Mouse (Mus musculus): ENCODE data around the gene Celf3.

The Celf3 gene

DNA sequence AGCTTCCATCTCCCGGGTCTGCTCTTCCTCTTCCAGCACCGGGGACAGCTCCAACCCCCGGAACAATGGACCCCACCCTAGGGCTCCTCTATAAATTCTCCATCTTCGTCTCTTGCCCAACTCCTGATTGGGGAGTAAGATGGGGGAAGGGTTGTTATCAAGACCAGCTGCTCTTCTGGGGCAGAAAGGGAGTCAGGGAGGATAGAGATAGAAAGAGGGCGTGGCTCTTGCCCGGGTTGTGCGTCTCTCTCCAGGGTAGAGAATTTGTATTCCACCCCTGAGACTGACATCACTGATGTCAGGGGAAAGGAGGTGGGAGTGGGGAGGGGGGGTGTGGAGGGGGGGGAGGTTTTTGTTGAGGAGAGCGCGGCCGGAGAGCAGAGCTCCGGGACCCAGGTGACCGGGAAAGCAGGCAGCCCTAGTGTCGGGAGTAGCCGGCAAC is at the start of gene Celf3:
Gene Celf3 (plus strand): TSS at position 315 of the 442 bp plus-strand sequence.
- no peak for DNase-seq

GRCm38 (mm10) chr3:94430980-94431379 is 47.1 kb upstream of the Celf3 start:
- DNase-seq: no peak

DNA sequence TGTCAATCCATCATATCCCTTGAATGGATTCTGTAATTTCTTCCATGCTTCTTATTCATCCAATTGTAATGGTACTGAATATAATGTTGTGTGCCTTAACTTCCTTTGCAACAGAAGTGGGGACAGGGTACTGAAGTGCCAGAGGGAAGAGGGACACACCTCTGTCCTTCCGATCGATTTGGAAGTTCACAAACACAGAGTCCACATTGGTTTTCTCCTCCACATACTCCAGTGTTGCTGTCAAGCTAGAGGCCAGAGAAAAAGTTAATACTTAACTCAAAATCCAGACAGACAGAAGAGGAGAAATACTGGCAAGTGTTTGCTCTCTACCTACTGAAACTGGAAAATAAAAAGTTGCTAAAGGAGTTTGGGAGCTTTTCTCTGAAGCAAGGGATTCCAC is 43.8 kb upstream of the Celf3 start:
- no peak for DNase-seq

DNA sequence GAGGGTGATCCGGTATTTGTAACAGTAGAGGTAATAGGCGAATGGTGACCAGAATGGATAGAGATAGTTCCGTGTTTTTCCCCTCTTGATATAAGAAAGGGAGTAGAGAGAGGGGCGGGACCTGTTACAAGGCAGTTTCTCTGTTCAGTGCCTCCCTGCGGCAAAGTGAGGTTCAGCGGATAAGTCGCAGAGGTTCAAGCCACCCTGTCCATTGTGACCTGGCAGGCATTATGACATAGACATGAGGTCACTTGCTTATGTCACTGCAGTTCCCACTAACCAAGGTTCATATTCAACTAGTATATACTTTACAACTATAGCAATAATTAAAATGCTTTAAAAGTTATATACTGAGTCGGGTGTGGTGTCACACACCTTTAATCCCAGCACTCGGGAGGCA is 41.7 kb upstream of the Celf3 start:
- no peak for DNase-seq

GRCm38 (mm10) chr3:94441182-94441581 is 36.9 kb upstream of the Celf3 start:
- no peak for DNase-seq

DNA sequence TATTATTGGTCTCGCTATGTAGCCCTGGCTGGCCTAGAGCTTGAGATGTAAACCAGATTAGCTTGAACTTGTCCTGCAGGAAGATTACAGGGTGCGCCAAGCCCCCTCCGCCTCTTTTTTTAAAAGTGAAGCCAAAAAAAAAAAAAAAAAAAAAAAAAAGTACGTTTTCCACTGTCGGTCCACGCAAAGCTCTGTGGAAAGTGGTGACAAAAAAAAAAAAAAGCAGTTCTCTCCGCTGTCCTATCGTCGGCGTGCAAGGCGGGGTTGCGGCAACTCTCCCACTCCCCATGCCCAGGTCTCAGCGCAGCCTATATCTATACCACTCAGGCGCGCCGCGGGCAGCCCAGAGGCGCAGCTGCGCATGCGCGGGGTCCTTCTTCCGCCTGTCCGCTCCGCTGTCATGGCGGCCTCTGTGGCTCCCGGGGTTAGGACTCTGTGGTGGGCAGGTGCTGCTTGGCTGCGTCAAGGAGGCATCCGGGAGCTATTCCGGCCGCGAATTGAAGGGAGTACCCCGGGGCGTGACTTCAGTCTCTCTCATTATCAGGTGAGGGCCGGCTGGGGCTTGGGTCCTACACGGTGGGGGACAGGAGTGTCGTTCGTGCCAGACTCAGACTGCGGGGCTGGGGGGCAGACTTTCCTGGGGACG is 35.0 kb upstream of the Celf3 start, which contains the start of gene Mrpl9:
Gene Mrpl9 (plus strand): TSS at position 368 of the 646 bp plus-strand sequence.
- DNase-seq: peak; percentile 90

GRCm38 (mm10) chr3:94443597-94443964 is 34.5 kb upstream of the Celf3 start, which contains the start of gene Oaz3:
Gene Oaz3 (minus strand): TSS chr3:94443915.
- DNase-seq: peak; percentile 17

- DNase-seq: no peak
Observed at GRCm38 (mm10) chr3:94449377-94449776, 28.7 kb upstream of the Celf3 start.

DNA sequence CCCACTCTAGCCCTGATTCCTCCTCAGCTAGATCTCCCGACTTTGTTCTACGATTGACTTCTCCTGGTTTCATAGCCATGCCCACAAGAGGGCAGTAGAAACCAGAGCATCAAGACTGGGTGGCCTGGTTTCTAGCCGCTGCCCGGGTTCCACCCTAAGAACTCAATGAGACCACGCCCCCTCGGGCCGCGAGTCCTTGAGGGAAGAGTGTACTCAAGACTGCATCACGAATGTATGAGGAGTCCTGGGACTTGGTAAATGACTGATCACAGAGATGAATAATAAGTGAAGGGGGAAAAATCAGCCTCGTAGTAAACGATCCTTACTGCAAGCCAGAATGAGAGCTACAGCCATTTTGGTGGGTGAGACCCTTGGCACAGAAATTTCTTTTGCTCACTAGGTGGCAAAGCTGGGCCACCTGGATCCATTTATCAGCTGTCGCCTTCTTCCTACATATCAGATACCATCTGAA is 21.5 kb upstream of the Celf3 start:
- DNase-seq: peak; percentile 73

DNA sequence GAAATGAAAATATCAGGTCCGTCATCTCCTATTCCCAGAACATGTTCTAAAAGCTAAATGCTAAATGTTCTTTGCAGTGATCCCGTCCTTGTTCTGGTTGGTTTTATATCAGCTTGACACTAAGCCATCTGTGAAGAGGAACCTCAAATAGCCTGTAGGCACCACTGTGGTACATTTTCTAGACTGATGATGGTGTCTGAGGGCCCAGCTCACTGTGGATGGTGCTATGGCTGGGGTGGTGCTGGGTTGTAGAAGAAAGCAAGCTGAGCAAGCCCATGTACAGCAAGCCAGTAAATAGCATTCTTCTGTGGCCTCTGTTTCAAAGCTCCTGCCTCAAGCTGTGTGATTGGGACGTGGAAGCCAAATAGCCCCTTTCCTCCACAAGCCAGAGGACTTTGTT is 21.0 kb upstream of the Celf3 start:
- DNase-seq: no peak

DNA sequence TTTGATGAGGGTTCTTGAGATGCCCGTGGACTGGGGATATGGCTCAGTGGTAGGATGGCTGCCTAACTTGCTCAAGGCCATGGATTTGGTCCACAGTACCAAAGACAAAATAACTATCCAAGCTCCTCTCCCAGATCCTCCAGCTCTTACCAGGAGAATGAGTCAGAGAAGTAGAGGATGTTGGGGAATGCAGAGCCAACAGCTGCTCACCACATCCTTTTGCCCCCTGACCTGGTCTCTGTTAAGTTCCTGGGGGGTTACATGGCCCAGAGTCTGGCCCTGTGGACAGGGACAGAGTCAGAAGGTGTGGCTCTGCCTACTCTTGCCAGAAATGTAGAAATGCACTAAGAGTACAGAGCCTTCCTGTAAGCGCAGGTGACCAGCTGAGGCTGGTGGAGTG is 18.3 kb upstream of the Celf3 start:
- DNase-seq: no peak

DNA sequence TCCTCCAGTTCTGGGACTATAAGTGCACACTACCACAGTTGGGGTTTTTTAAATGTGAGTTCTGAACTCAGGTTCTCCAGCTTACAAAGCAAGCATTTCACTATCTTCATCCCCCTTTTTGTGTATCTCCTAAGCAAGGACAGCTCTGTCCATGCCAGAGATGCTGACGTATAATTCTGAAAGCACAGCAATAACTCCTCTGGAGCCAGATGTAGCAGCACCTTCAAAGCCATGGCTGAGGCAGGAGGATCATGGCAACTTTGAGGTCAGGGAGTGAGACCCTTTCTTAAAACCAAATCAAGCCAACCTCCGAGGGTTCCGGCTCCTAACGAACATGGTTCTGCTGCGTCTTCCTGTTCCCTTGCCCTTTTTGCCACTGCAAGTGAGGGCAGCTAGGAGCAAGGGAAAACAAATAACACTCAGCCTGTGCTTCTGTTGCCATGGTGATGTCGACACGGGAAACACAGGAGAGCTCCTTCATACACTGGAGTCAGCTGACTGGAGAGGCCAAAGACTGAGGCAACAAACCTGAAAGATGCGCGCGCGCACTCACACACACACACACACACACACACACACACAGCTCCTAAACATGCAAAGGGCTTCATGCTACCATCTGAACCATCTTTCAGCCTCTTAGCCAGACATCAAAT is 14.0 kb upstream of the Celf3 start:
- DNase-seq: no peak

- no peak for DNase-seq
Observed at GRCm38 (mm10) chr3:94465632-94466430, 12.3 kb upstream of the Celf3 start.

GRCm38 (mm10) chr3:94468931-94469330 is 9.2 kb upstream of the Celf3 start:
- DNase-seq: no peak

- DNase-seq: no peak
Observed at GRCm38 (mm10) chr3:94472447-94473114, 5.5 kb upstream of the Celf3 start.

DNA sequence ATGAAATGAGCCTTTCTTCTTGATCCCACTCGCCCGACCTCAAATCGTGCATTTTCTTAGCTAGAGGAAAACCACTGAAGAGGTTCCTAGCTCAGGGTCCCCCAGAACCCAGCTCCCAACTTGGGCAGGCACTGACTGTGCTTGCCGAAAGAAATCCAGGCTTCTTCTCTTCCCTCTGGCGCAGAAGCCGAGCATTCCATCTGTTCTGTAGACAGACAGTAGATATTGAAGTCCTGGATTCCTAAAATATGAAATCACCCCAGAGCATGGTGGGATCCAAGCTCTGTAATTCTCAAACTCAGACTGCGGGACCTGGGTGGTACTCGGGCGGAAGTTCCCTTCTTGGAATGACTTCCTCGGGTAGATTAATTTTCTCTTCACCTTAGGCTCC is 5.0 kb upstream of the Celf3 start:
- DNase-seq: no peak

- no peak for DNase-seq
Observed at GRCm38 (mm10) chr3:94473567-94474232, 4.4 kb upstream of the Celf3 start.

DNA sequence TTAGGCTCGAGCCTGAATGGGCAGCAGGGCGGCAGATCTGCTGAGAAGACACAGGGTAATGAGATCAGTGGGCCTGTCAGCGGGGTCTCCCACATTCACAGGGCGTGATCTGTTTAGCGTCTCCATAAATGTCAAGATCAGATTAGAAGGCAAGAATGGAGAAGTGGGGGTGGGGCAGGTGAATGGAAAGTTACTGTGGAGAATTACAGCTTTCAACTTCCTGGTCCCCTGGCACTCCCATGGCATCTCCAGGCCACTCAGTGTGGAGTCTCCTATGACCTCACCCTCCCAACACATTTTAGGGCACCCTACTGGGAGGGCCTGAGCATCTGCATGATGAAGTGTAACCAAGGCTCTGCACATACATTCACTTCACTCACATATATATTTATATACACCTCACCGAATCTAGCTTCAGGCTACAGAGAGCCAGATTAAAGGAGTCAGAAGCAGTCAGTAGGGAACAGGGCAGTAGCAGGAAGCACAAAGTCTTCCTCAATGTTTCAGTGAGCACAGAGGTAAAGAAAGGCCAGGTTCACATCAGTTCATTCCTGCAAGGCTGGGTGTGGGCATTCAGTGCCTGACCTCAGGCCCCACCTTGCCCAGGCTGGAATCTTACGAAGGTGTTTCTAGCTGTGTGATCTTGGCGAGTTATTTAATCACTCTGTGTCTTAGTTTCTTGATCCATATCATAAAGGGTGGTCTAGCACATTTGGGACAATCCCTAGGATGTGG is 1.6 kb upstream of the Celf3 start:
- DNase-seq: peak; percentile 56

- no peak for DNase-seq
Observed at GRCm38 (mm10) chr3:94477444-94477843, 651 bp upstream of the Celf3 start.

DNA sequence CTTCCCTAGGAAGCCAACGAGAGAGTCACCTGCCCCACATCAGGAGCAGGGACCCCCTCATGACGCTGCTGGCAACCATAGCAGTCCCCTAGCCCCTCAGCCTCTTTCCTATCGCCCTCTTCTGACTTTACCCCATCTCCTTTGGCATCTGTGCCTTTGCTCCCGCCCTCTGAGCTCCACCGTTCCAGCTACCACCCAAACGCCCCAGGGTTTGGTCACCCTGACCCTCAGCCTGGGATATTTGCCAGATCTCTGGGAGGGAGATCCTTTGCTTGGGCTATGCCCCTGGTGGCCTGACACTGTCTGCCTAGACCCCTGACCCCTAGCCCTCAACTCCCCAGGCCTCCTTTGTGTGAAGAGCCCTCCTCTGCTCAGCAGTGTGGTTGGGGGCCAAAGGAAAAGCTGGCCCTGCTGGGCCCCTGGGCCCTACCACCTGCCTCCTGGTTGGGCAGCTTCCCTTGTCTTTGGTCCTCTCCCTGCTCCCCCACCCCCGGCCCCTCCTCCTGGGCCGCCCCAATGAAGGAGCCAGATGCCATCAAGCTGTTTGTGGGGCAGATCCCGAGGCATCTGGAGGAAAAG is 585 bp downstream of the Celf3 start:
- no peak for DNase-seq

DNA sequence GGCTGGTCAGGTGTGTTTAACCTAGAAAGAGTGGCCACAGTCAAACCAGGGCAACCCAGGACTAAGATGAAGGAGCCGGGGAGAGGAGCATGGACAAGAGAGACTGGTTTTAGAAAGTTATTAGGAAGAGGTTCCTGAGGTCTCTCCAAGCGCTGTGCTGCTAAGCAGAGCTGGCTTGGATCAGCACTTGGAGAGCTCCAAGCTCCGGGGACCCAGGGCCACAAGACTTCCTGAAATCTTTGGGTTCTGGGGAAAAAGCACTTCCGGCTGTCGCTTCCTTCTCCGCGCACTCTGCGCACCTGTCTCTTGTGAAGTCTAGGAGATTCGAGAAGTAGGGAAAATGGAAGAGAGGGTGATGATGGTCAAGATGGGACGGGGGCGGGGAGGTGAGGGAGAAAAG is 1.5 kb downstream of the Celf3 start:
- DNase-seq: no peak

All from kidney, adult 11 months (tissue).